Mouse (Mus musculus) right cerebral cortex, postnatal 4 days (tissue): ENCODE measurements around the gene Hnrnpa2b1.

Experiments used
- DNase-seq: peaks from one replicate; pipeline ENCODE4 v3.0.0-alpha.2; 2022

Hnrnpa2b1 gene

GRCm38 (mm10) chr6:51468891-51469561 is 668 bp downstream of the Hnrnpa2b1 start:
- peak; percentile 79 for DNase-seq

GRCm38 (mm10) chr6:51467649-51468048 is 2.0 kb downstream of the Hnrnpa2b1 start:
- no peak for DNase-seq

GRCm38 (mm10) chr6:51460363-51460762 is 9.3 kb downstream of the Hnrnpa2b1 start:
- no peak for DNase-seq

- DNase-seq: no peak
Measured at GRCm38 (mm10) chr6:51460021-51460360, 9.7 kb downstream of the Hnrnpa2b1 start.

GRCm38 (mm10) chr6:51459313-51460020 is 10.2 kb downstream of the Hnrnpa2b1 start:
- no peak for DNase-seq

- DNase-seq: no peak
Measured at GRCm38 (mm10) chr6:51458925-51459312, 10.8 kb downstream of the Hnrnpa2b1 start.

GRCm38 (mm10) chr6:51457770-51458387 is 11.8 kb downstream of the Hnrnpa2b1 start:
- no peak for DNase-seq

GRCm38 (mm10) chr6:51457283-51457682 is 12.4 kb downstream of the Hnrnpa2b1 start:
- no peak for DNase-seq

- no peak for DNase-seq
Measured at GRCm38 (mm10) chr6:51456198-51456597, 13.5 kb downstream of the Hnrnpa2b1 start.

GRCm38 (mm10) chr6:51454949-51455348 is 14.7 kb downstream of the Hnrnpa2b1 start:
- no peak for DNase-seq

GRCm38 (mm10) chr6:51452927-51453503 is 16.7 kb downstream of the Hnrnpa2b1 start:
- DNase-seq: no peak

GRCm38 (mm10) chr6:51442191-51442835 is 27.4 kb downstream of the Hnrnpa2b1 start:
- DNase-seq: no peak

GRCm38 (mm10) chr6:51438826-51439330 is 30.8 kb downstream of the Hnrnpa2b1 start:
- DNase-seq: no peak

GRCm38 (mm10) chr6:51437665-51438064 is 32.0 kb downstream of the Hnrnpa2b1 start:
- DNase-seq: no peak

GRCm38 (mm10) chr6:51434270-51434669 is 35.4 kb downstream of the Hnrnpa2b1 start:
- DNase-seq: no peak

- DNase-seq: peak; percentile 49
Measured at GRCm38 (mm10) chr6:51432535-51433397, 36.9 kb downstream of the Hnrnpa2b1 start, which contains the start of gene Nfe2l3. Nfe2l3 (plus strand) TSS chr6:51432670.

GRCm38 (mm10) chr6:51424537-51424936 is 45.2 kb downstream of the Hnrnpa2b1 start:
- no peak for DNase-seq

- DNase-seq: no peak
Measured at GRCm38 (mm10) chr6:51423466-51424122, 46.1 kb downstream of the Hnrnpa2b1 start.

GRCm38 (mm10) chr6:51417306-51417936 is 52.3 kb downstream of the Hnrnpa2b1 start:
- no peak for DNase-seq

GRCm38 (mm10) chr6:51416433-51416832 is 53.3 kb downstream of the Hnrnpa2b1 start:
- peak; percentile 25 for DNase-seq
